In the genomic region with DNA sequence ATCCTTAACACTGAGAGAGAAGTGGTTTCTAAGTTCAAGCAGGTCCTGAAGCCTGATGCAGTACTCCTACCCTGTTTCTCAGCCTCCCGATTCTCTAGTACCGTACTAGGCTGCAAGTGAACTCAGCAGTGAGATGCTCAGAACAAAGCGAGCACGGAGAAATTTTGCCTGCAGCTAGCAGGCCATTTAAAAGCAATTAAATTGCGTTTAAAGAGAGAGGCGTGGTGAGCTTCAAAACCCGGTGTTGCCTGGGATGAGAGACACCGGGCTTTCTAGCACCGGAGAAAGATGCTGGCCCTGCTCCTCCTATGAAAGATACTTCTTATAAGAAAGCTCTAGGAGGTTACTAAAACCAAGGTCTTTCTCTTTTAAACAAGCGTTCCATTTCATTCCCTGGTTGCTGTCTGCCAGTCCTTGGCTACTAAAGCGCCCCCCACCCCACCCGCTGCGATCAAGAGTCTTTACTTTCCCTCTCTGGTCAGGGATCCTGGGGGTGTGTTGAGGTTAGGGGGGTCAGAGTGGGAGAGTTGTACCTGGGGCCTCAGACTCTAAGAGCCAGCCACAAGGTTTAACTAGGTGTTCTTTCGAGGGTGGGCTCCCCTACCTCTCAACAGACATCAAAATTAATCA, we compare ENCODE assay signal across 23 mouse cellular contexts. TPM values are rescaled to one million over a fixed set of nuclear protein-coding genes. Genes with fewer than 3 reads are reported as not detected.
DNase-seq lines count a peak whose midpoint lies in the region; ATAC-seq lines count a peak whose summit lies in the region.
"Had no signal": no experiment of that assay in that cellular context is flagged by ENCODE, and none has a peak within 500 bp of the region (broad histone marks: within the 10 kb centered on the region; RNA-seq: fewer than 3 reads in every experiment).

No protein-coding gene starts in this region.

- no peaks in the 10 kb centered on the region for H3K4me1 ChIP-seq in limb, embryonic 11.5 days (ENCODE audit: control insufficient read depth, insufficient read depth, low read length)
- H3K4me1 ChIP-seq in neural tube, embryonic 15.5 days: peaks cover 23% of the 10 kb centered on the region
- peaks cover 13% of the 10 kb centered on the region for H3K4me1 ChIP-seq in intestine, embryonic 16.5 days (ENCODE audit: control insufficient read depth, insufficient read depth, low read length)

- no peak for ATAC-seq in limb, embryonic 11.5 days (ENCODE audit: insufficient number of reproducible peaks, low FRiP score, low TSS enrichment, low read depth)
- ATAC-seq in neural tube, embryonic 15.5 days (ENCODE audit: low FRiP score): no peak
- ATAC-seq in intestine, embryonic 16.5 days: no peak
- ATAC-seq: intestine, embryonic 15.5 days had no signal

- H3K9me3 ChIP-seq in limb, embryonic 11.5 days (ENCODE audit: control insufficient read depth, low read length): no peaks in the 10 kb centered on the region
- no peaks in the 10 kb centered on the region for H3K9me3 ChIP-seq in neural tube, embryonic 15.5 days (replicated peaks)
- H3K9me3 ChIP-seq in intestine, embryonic 16.5 days (ENCODE audit: control insufficient read depth, low read length): no peaks in the 10 kb centered on the region
- H3K9me3 ChIP-seq: heart, embryonic 10.5 days; intestine, embryonic 15.5 days; stomach, embryonic 15.5 days had no signal

- no peak overlapping the region for H3K4me2 ChIP-seq in limb, embryonic 11.5 days (ENCODE audit: low read depth, severe bottlenecking)
- H3K4me2 ChIP-seq in neural tube, embryonic 15.5 days: peak overlapping the region; percentile 25; the same call in 1 of the 2 replicates
- H3K4me2 ChIP-seq in intestine, embryonic 16.5 days (ENCODE audit: low read depth, low read length): no peak overlapping the region
- H3K4me2 ChIP-seq: intestine, embryonic 15.5 days; liver, embryonic 11.5 days; lung, embryonic 14.5 days; stomach, embryonic 15.5 days had no signal

- under 1% methylated on average over 14 of the region's 14 CpGs for WGBS in limb, embryonic 11.5 days
- WGBS in neural tube, embryonic 15.5 days: under 1% methylated on average over 14 of the region's 14 CpGs
- 4% methylated on average over 14 of the region's 14 CpGs for WGBS in intestine, embryonic 16.5 days

- no peak overlapping the region for H3K27ac ChIP-seq in limb, embryonic 11.5 days (replicated peaks; ENCODE audit: low read depth, low read length)
- no peak overlapping the region for H3K27ac ChIP-seq in neural tube, embryonic 15.5 days (replicated peaks)
- H3K27ac ChIP-seq in intestine, embryonic 16.5 days (ENCODE audit: low read length): no peak overlapping the region
- H3K27ac ChIP-seq: heart, embryonic 10.5 days; intestine, embryonic 15.5 days; macrophage; stomach, embryonic 15.5 days had no signal

- H3K27me3 ChIP-seq in limb, embryonic 11.5 days (ENCODE audit: control insufficient read depth, insufficient read depth, low read length): peaks cover 95% of the 10 kb centered on the region
- peaks cover 86% of the 10 kb centered on the region for H3K27me3 ChIP-seq in neural tube, embryonic 15.5 days (replicated peaks)
- peaks cover 91% of the 10 kb centered on the region for H3K27me3 ChIP-seq in intestine, embryonic 16.5 days (replicated peaks; ENCODE audit: control insufficient read depth, insufficient read depth, low read length)

- peak; percentile 23 for DNase-seq in embryo, embryonic 10 days (ENCODE audit: low spot score)
- DNase-seq in embryo, embryonic 9.5 days (ENCODE audit: extremely low spot score): no peak
- peak; percentile 20 for DNase-seq in retina, embryonic 14.5 days (ENCODE audit: low spot score)
- DNase-seq in retina, postnatal 1 day: no peak
- DNase-seq in limb, embryonic 11.5 days (ENCODE audit: low spot score): peak; percentile 32
- DNase-seq in spleen, postnatal 10 days (ENCODE audit: low spot score in 2 of 2): no peak
- DNase-seq: adrenal gland, postnatal 14 days; cerebellum, adult 2 months; gastrocnemius, postnatal 14 days; heart, postnatal 10 days; layer of hippocampus, postnatal 36 days; lung, embryonic 14.5 days; spleen, adult 18-20 months had no signal

- H3K36me3 ChIP-seq in limb, embryonic 11.5 days (ENCODE audit: control insufficient read depth, insufficient read depth, low read length): no peaks in the 10 kb centered on the region
- no peaks in the 10 kb centered on the region for H3K36me3 ChIP-seq in neural tube, embryonic 15.5 days
- no peaks in the 10 kb centered on the region for H3K36me3 ChIP-seq in intestine, embryonic 16.5 days (ENCODE audit: control insufficient read depth, insufficient read depth, low read length)
- H3K36me3 ChIP-seq: heart, embryonic 10.5 days; intestine, embryonic 15.5 days; stomach, embryonic 15.5 days had no signal

- H3K9ac ChIP-seq in limb, embryonic 11.5 days (ENCODE audit: low read length): no peak overlapping the region
- no peak overlapping the region for H3K9ac ChIP-seq in neural tube, embryonic 15.5 days (replicated peaks)
- no peak overlapping the region for H3K9ac ChIP-seq in intestine, embryonic 16.5 days (ENCODE audit: low read depth, low read length)
- H3K9ac ChIP-seq: intestine, embryonic 15.5 days; lung, embryonic 14.5 days; stomach, embryonic 15.5 days had no signal

- H3K4me3 ChIP-seq in limb, embryonic 11.5 days (ENCODE audit: low read depth, low read length): no peak overlapping the region
- peak overlapping the region; percentile 8; the same call in 1 of the 2 replicates for H3K4me3 ChIP-seq in neural tube, embryonic 15.5 days (replicated peaks)
- no peak overlapping the region for H3K4me3 ChIP-seq in intestine, embryonic 16.5 days (ENCODE audit: low read length)
- H3K4me3 ChIP-seq: heart, embryonic 10.5 days; intestine, embryonic 15.5 days; stomach, embryonic 15.5 days had no signal

RNA-seq across cellular contexts. Expression of a gene that starts 1.3 kb away (rescaled TPM):
- polyA plus RNA-seq in limb, embryonic 11.5 days (2014; fragmentation: Nextera tagmentation; extraction: Ambion mirVana): not detected in 2 replicates
- polyA plus RNA-seq in neural tube, embryonic 15.5 days (2015; fragmentation: Nextera tagmentation; extraction: Ambion mirVana): 0.18 and 0.24 TPM in 2 replicates
- not detected in 2 replicates for polyA plus RNA-seq in intestine, embryonic 16.5 days (2015; fragmentation: Nextera tagmentation; extraction: Ambion mirVana)
- polyA plus RNA-seq: cerebellum, adult 2 months; cortical plate, adult 2 months; heart, embryonic 10.5 days; intestine, embryonic 15.5 days; kidney, embryonic 16.5 days; lung, embryonic 14.5 days; macrophage; stomach, embryonic 15.5 days; thymus, postnatal 0 days had no signal

RNA-seq across cellular contexts. Expression of a gene that starts 43.0 kb away (rescaled TPM):
- polyA plus RNA-seq in limb, embryonic 11.5 days (2014; fragmentation: Nextera tagmentation; extraction: Ambion mirVana): 47.8 and 48.5 TPM in 2 replicates
- 65.6 and 67.1 TPM in 2 replicates for polyA plus RNA-seq in neural tube, embryonic 15.5 days (2015; fragmentation: Nextera tagmentation; extraction: Ambion mirVana)
- 29.1 and 30.8 TPM in 2 replicates for polyA plus RNA-seq in intestine, embryonic 16.5 days (2015; fragmentation: Nextera tagmentation; extraction: Ambion mirVana)

Comparison
In these comparisons a context has a peak if more than half of its experiments do, and no peak if none do; other contexts are left out.
1. DNase-seq: peak in embryo, embryonic 10 days (single experiment), retina, embryonic 14.5 days (single experiment) and limb, embryonic 11.5 days (single experiment); none in embryo, embryonic 9.5 days (single experiment), retina, postnatal 1 day (single experiment) and spleen, postnatal 10 days (0 of 2).